Mouse (Mus musculus) CH12.LX (cell line): Measurements from ENCODE around the gene Cfap44. TPM values are rescaled to one million over a fixed set of nuclear protein-coding genes. Genes with fewer than 3 reads are reported as not detected.

Source experiments
- DNase-seq: peaks from one replicate; pipeline ENCODE4 v3.0.0-alpha.2; 2013; ENCODE audit errors: extremely low read depth
- H3K27ac ChIP-seq: 2 replicates; pipeline ENCODE4 v1.5.1; 2012; ENCODE audit warnings: low read depth, mild to moderate bottlenecking, control low read depth, moderate library complexity; ENCODE audit not compliant: insufficient read depth
- H3K27me3 ChIP-seq: replicated peaks from 2 replicates; pipeline ENCODE3; 2012; ENCODE audit warnings: inconsistent platforms
- H3K36me3 ChIP-seq, 2 experiments: replicated peaks in 1 of 2; 2 replicates each; pipeline versions ENCODE3 to v1.6.1; 2012; ENCODE audit warnings: inconsistent platforms in 1 of 2, low read length in 1 of 2, mild to moderate bottlenecking in 1 of 2, mixed read lengths in 1 of 2, moderate library complexity in 1 of 2; ENCODE audit not compliant: control insufficient read depth in 1 of 2, insufficient read depth in 1 of 2
- H3K4me1 ChIP-seq, 2 experiments: 2 replicates each; pipeline ENCODE4 v1.6.1; 2012; ENCODE audit warnings: inconsistent platforms in 1 of 2, moderate library complexity in 1 of 2; ENCODE audit not compliant: insufficient read depth in 2 of 2, control insufficient read depth in 1 of 2
- H3K4me2 ChIP-seq: 2 replicates; pipeline ENCODE4 v1.6.1; 2012; ENCODE audit warnings: low read depth, mild to moderate bottlenecking, control low read depth; ENCODE audit not compliant: poor library complexity, insufficient read depth, severe bottlenecking
- H3K4me3 ChIP-seq, 3 experiments: fragments of 150-350 bp in 1 of 3; sonication (generic) in 1 of 3; replicated peaks in 1 of 3; 2 replicates each; pipeline versions ENCODE3 to v1.5.1; 2011 to 2012; ENCODE audit warnings: low read depth in 2 of 3, low read length in 2 of 3, mild to moderate bottlenecking in 2 of 3, moderate library complexity in 2 of 3, control low read depth in 1 of 3, improper control_type of control experiment in 1 of 3, inconsistent platforms in 1 of 3, mixed read lengths in 1 of 3; ENCODE audit not compliant: poor library complexity in 1 of 3
- H3K79me2 ChIP-seq: replicated peaks from 2 replicates; pipeline ENCODE4 v1.6.1; 2012; ENCODE audit warnings: mild to moderate bottlenecking, moderate library complexity; ENCODE audit not compliant: control insufficient read depth, poor library complexity, insufficient read depth, severe bottlenecking; ENCODE audit errors: extremely low read depth
- H3K9ac ChIP-seq: 2 replicates; pipeline ENCODE4 v1.6.1; 2012; ENCODE audit warnings: low read depth, mild to moderate bottlenecking, control low read depth, moderate library complexity; ENCODE audit not compliant: insufficient read depth
- H3K9me3 ChIP-seq: replicated peaks from 2 replicates; pipeline ENCODE3; 2012; ENCODE audit warnings: low read length, inconsistent platforms, mixed read lengths
- BHLHE40 ChIP-seq: IDR thresholded peaks from 2 replicates; pipeline ENCODE4 v1.6.1; 2011; ENCODE audit warnings: mild to moderate bottlenecking, low read depth, low read length, improper control_type of control experiment
- CHD2 ChIP-seq: IDR thresholded peaks from 2 replicates; pipeline ENCODE4 v1.6.1; 2011; ENCODE audit warnings: low read length, improper control_type of control experiment
- CTCF ChIP-seq, 2 experiments: IDR thresholded peaks in 1 of 2; conservative IDR thresholded peaks in 1 of 2; 2 replicates each; pipeline ENCODE4 v1.5.1; 2011 to 2012; ENCODE audit warnings: low read depth in 2 of 2, low read length in 2 of 2, improper control_type of control experiment in 1 of 2, inconsistent platforms in 1 of 2, mild to moderate bottlenecking in 1 of 2, moderate library complexity in 1 of 2
- E2F4 ChIP-seq: IDR thresholded peaks from 2 replicates; pipeline ENCODE4 v1.6.1; 2011; ENCODE audit warnings: low read depth, low read length, improper control_type of control experiment; ENCODE audit not compliant: insufficient replicate concordance
- ELF1 ChIP-seq: IDR thresholded peaks from 2 replicates; pipeline ENCODE4 v1.6.1; 2014; ENCODE audit warnings: low read depth, mild to moderate bottlenecking, inconsistent platforms, low read length, improper control_type of control experiment
- ETS1 ChIP-seq: conservative IDR thresholded peaks from 2 replicates; pipeline ENCODE4 v1.6.1; 2012; ENCODE audit warnings: low read depth, mild to moderate bottlenecking, inconsistent platforms, low read length, improper control_type of control experiment, moderate library complexity
- GABPA ChIP-seq: IDR thresholded peaks from 2 replicates; pipeline ENCODE4 v1.6.1; 2012; ENCODE audit warnings: low read depth, low read length, improper control_type of control experiment, inconsistent platforms; ENCODE audit not compliant: insufficient replicate concordance
- IRF4 ChIP-seq: IDR thresholded peaks from 2 replicates; pipeline ENCODE4 v1.6.1; 2014; ENCODE audit warnings: low read depth, mild to moderate bottlenecking, inconsistent platforms, low read length, improper control_type of control experiment
- JUN ChIP-seq: IDR thresholded peaks from 2 replicates; pipeline ENCODE4 v1.6.1; 2011; ENCODE audit warnings: low read depth, mild to moderate bottlenecking, low read length, improper control_type of control experiment, moderate library complexity; ENCODE audit not compliant: insufficient read depth
- MAFK ChIP-seq: IDR thresholded peaks from 2 replicates; pipeline ENCODE4 v1.6.1; 2011; ENCODE audit warnings: low read length, improper control_type of control experiment; ENCODE audit not compliant: insufficient replicate concordance
- MAX ChIP-seq: IDR thresholded peaks from 2 replicates; pipeline ENCODE4 v1.6.1; 2011; ENCODE audit warnings: low read length, improper control_type of control experiment
- MAZ ChIP-seq: IDR thresholded peaks from 2 replicates; pipeline ENCODE4 v1.6.1; 2012; ENCODE audit warnings: low read depth, mild to moderate bottlenecking, inconsistent platforms, low read length, improper control_type of control experiment, moderate library complexity
- NELFE ChIP-seq: IDR thresholded peaks from 2 replicates; pipeline ENCODE4 v1.6.1; 2011; ENCODE audit warnings: low read depth, low read length, improper control_type of control experiment
- NRF1 ChIP-seq: IDR thresholded peaks from 2 replicates; pipeline ENCODE4 v1.6.1; 2014; ENCODE audit warnings: low read depth, mild to moderate bottlenecking, inconsistent platforms, low read length, improper control_type of control experiment, moderate library complexity
- PAX5 ChIP-seq: IDR thresholded peaks from 2 replicates; pipeline ENCODE4 v1.6.1; 2012; ENCODE audit warnings: low read length, inconsistent platforms, mixed read lengths
- POLR2A ChIP-seq: IDR thresholded peaks from 2 replicates; pipeline ENCODE4 v1.6.1; 2011; ENCODE audit warnings: low read depth, mild to moderate bottlenecking, improper control_type of control experiment, low read length
- POLR2AphosphoS2 ChIP-seq: IDR thresholded peaks from 2 replicates; pipeline ENCODE4 v1.6.1; 2011; ENCODE audit warnings: low read depth, low read length, improper control_type of control experiment
- RCOR1 ChIP-seq: conservative IDR thresholded peaks from 2 replicates; pipeline ENCODE4 v1.6.1; 2012; ENCODE audit warnings: low read depth, mild to moderate bottlenecking, inconsistent platforms, low read length, improper control_type of control experiment
- TBP ChIP-seq: conservative IDR thresholded peaks from 2 replicates; pipeline ENCODE4 v1.6.1; 2011; ENCODE audit warnings: low read depth, low read length, improper control_type of control experiment
- UBTF ChIP-seq: IDR thresholded peaks from 2 replicates; pipeline ENCODE4 v1.6.1; 2012; ENCODE audit warnings: low read depth, mild to moderate bottlenecking, inconsistent platforms, low read length, improper control_type of control experiment, moderate library complexity
- USF1 ChIP-seq: IDR thresholded peaks from 2 replicates; pipeline ENCODE4 v1.6.1; 2014; ENCODE audit warnings: low read depth, mild to moderate bottlenecking, inconsistent platforms, low read length, improper control_type of control experiment
- USF2 ChIP-seq: conservative IDR thresholded peaks from 2 replicates; pipeline ENCODE4 v1.6.1; 2011; ENCODE audit warnings: low read depth, low read length, improper control_type of control experiment
- ZC3H11A ChIP-seq: IDR thresholded peaks from 2 replicates; pipeline ENCODE4 v1.6.1; 2012; ENCODE audit warnings: low read depth, mild to moderate bottlenecking, inconsistent platforms, low read length, improper control_type of control experiment
- dilution Hi-C: fragments of 300-500 bp; cut with MboI; formaldehyde crosslinking; loops from 2 replicates; pipeline ENCODE4 v1.14.3; 2020; ENCODE audit warnings: low sequenced_read_pairs; ENCODE audit not compliant: extremely low pct_unique_long_range_greater_than_20kb, extremely low pct_ligation_motif_present
- in situ Hi-C: fragments of 300-500 bp; cut with MboI; formaldehyde crosslinking; loops from 3 replicates; pipeline ENCODE4 v1.14.3; 2019; ENCODE audit warnings: low sequenced_read_pairs, low pct_ligation_motif_present, low pct_unique_long_range_greater_than_20kb, mixed read lengths
- polyA plus RNA-seq: library from polyadenylated mRNA; unstranded; fragments of >175 nt; gene quantifications from 2 replicates; pipeline ENCODE4 v1.2.1, GENCODE M21; 2012; ENCODE audit warnings: low read depth; ENCODE audit not compliant: insufficient read length
- total RNA-seq, 2 experiments: library from RNA; depleted of rRNA; stranded (reverse); fragments of 300-350 nt in 1 of 2; fragments of >200 nt in 1 of 2; gene quantifications; 2 replicates each; pipeline ENCODE4 v1.2.3; 2012 to 2014

Cfap44 gene
- total and polyA plus RNA-seq, 3 experiments, result not detected

GRCm38 (mm10) chr16:44421735-44422134 is 27.1 kb downstream of the Cfap44 start:
- Histone ChIP-seq H3K36me3 (no peaks in the 10 kb centered on the region), H3K9ac (no peak overlapping the region), H3K4me2 (no peak overlapping the region), H3K4me3 (no peak overlapping the region), H3K27me3 (no peaks in the 10 kb centered on the region), H3K9me3 (no peaks in the 10 kb centered on the region), H3K4me1 (no peaks in the 10 kb centered on the region), H3K27ac (no peak overlapping the region), H3K79me2 (no peaks in the 10 kb centered on the region)
- dilution Hi-C loops, result no loop called here
- TF ChIP-seq PAX5, result no peak
- TF ChIP-seq USF2, result peak; percentile 52; the same call in 1 of the 2 replicates
- peak; percentile 25 for TF ChIP-seq USF1
- TF ChIP-seq MAX, result peak; percentile 86
- no peak for DNase-seq
- in situ Hi-C loops, result no loop called here

GRCm38 (mm10) chr16:44423499-44423898 is 28.9 kb downstream of the Cfap44 start:
- dilution Hi-C loops, result no loop called here

GRCm38 (mm10) chr16:44428456-44428855 is 33.9 kb downstream of the Cfap44 start:
- in situ Hi-C loops, result no loop called here
- H3K4me3 ChIP-seq, result no peak overlapping the region

More at GRCm38 (mm10) chr16:44423499-44423898, 28.9 kb downstream of the Cfap44 start:
- no peaks in the 10 kb centered on the region for H3K79me2 ChIP-seq
- in situ Hi-C loops, result no loop called here
- H3K27ac ChIP-seq, result no peak overlapping the region
- H3K9ac ChIP-seq, result no peak overlapping the region
- no peak for DNase-seq
- H3K4me2 ChIP-seq, result no peak overlapping the region
- no peaks in the 10 kb centered on the region for H3K27me3 ChIP-seq
- no peak for TF ChIP-seq ETS1
- no peak for TF ChIP-seq MAFK
- no peak for TF ChIP-seq USF1
- no peak for TF ChIP-seq E2F4
- no peak for TF ChIP-seq JUN
- no peak for TF ChIP-seq UBTF
- no peak overlapping the region for H3K4me3 ChIP-seq
- no peaks in the 10 kb centered on the region for H3K36me3 ChIP-seq
- H3K4me1 ChIP-seq, result no peaks in the 10 kb centered on the region
- no peaks in the 10 kb centered on the region for H3K9me3 ChIP-seq

More at GRCm38 (mm10) chr16:44428456-44428855, 33.9 kb downstream of the Cfap44 start:
- Histone ChIP-seq H3K27me3 (no peaks in the 10 kb centered on the region), H3K27ac (no peak overlapping the region), H3K4me2 (no peak overlapping the region), H3K79me2 (no peaks in the 10 kb centered on the region), H3K9ac (no peak overlapping the region), H3K4me1 (no peaks in the 10 kb centered on the region), H3K9me3 (no peaks in the 10 kb centered on the region), H3K36me3 (no peaks in the 10 kb centered on the region)
- DNase-seq, result no peak
- TF ChIP-seq POLR2AphosphoS2 (no peak), TBP (no peak), NELFE (no peak), GABPA (no peak), E2F4 (no peak), CHD2 (no peak), ETS1 (no peak), ZC3H11A (no peak), POLR2A (no peak), RCOR1 (no peak), IRF4 (no peak), CTCF (conservative IDR thresholded peaks at IDR 0.05 in 1 of 2, IDR thresholded peaks at IDR 0.05 in 1 of 2; ENCODE audit: low read depth in 2 of 2, low read length in 2 of 2) (no peak), NRF1 (no peak), MAZ (no peak), MAX (no peak), ELF1 (no peak), BHLHE40 (no peak)
- dilution Hi-C loops, result no loop called here
